Mouse (Mus musculus): ENCODE data around the gene Elfn1. TPM values are rescaled to one million over a fixed set of nuclear protein-coding genes. Genes with fewer than 3 reads are reported as not detected.
A peak's percentile ranks its signal among the peaks of the same experiment; 100 is the strongest.

Elfn1 gene
- polyA plus RNA-seq, 1 experiment from 2014 or later, result 0.17 TPM

GRCm38 (mm10) chr5:139931947-139932540 lies 24.3 kb downstream of the Elfn1 start:
- Histone ChIP-seq H3K4me1 (ENCODE audit: control insufficient read depth, insufficient read depth, low read length) (peaks cover 14% of the 10 kb centered on the region), H3K36me3 (ENCODE audit: control insufficient read depth, insufficient read depth, low read length) (no peaks in the 10 kb centered on the region), H3K4me2 (ENCODE audit: low read depth, low read length) (no peak overlapping the region), H3K27me3 (replicated peaks; ENCODE audit: control insufficient read depth, insufficient read depth, low read length) (no peaks in the 10 kb centered on the region), H3K27ac (ENCODE audit: low read length) (no peak overlapping the region), H3K9me3 (ENCODE audit: control insufficient read depth, low read length) (no peaks in the 10 kb centered on the region), H3K4me3 (ENCODE audit: low read length) (no peak overlapping the region), H3K9ac (ENCODE audit: low read depth, low read length) (no peak overlapping the region)
- ATAC-seq, result peak; percentile 49
- WGBS, result 41% methylated on average over 15 of the region's 15 CpGs

- no peak overlapping the region for H3K4me2 ChIP-seq (ENCODE audit: low read depth, low read length)
- WGBS, result 37% methylated on average over 13 of the region's 13 CpGs
- peaks cover 14% of the 10 kb centered on the region for H3K4me1 ChIP-seq (ENCODE audit: control insufficient read depth, insufficient read depth, low read length)
- no peak overlapping the region for H3K4me3 ChIP-seq (ENCODE audit: low read length)
- no peak overlapping the region for H3K27ac ChIP-seq (ENCODE audit: low read length)
- ATAC-seq, result peak; percentile 61
- H3K9me3 ChIP-seq (ENCODE audit: control insufficient read depth, low read length), result no peaks in the 10 kb centered on the region
- H3K9ac ChIP-seq (ENCODE audit: low read depth, low read length), result no peak overlapping the region
- no peaks in the 10 kb centered on the region for H3K36me3 ChIP-seq (ENCODE audit: control insufficient read depth, insufficient read depth, low read length)
- H3K27me3 ChIP-seq (replicated peaks; ENCODE audit: control insufficient read depth, insufficient read depth, low read length), result no peaks in the 10 kb centered on the region
These were observed 25.0 kb downstream of the Elfn1 start for GRCm38 (mm10) chr5:139932595-139933271.

- Histone ChIP-seq H3K36me3 (ENCODE audit: control insufficient read depth, insufficient read depth, low read length) (no peaks in the 10 kb centered on the region), H3K4me2 (ENCODE audit: low read depth, low read length) (no peak overlapping the region), H3K9ac (ENCODE audit: low read depth, low read length) (no peak overlapping the region), H3K27me3 (replicated peaks; ENCODE audit: control insufficient read depth, insufficient read depth, low read length) (no peaks in the 10 kb centered on the region), H3K4me1 (ENCODE audit: control insufficient read depth, insufficient read depth, low read length) (peaks cover 14% of the 10 kb centered on the region), H3K27ac (ENCODE audit: low read length) (no peak overlapping the region), H3K9me3 (ENCODE audit: control insufficient read depth, low read length) (no peaks in the 10 kb centered on the region), H3K4me3 (ENCODE audit: low read length) (no peak overlapping the region)
- ATAC-seq, result no peak
- 55% methylated on average over 7 of the region's 7 CpGs for WGBS
These were observed 25.7 kb downstream of the Elfn1 start for GRCm38 (mm10) chr5:139933476-139933875.

- Histone ChIP-seq H3K4me1 (ENCODE audit: control insufficient read depth, insufficient read depth, low read length) (peaks cover 12% of the 10 kb centered on the region), H3K9ac (ENCODE audit: low read depth, low read length) (no peak overlapping the region), H3K27me3 (replicated peaks; ENCODE audit: control insufficient read depth, insufficient read depth, low read length) (no peaks in the 10 kb centered on the region), H3K27ac (ENCODE audit: low read length) (no peak overlapping the region), H3K36me3 (ENCODE audit: control insufficient read depth, insufficient read depth, low read length) (no peaks in the 10 kb centered on the region), H3K4me2 (ENCODE audit: low read depth, low read length) (peak overlapping the region; percentile 26), H3K4me3 (ENCODE audit: low read length) (no peak overlapping the region), H3K9me3 (ENCODE audit: control insufficient read depth, low read length) (no peaks in the 10 kb centered on the region)
- WGBS, result 63% methylated on average over 13 of the region's 13 CpGs
- ATAC-seq, result no peak
These were observed 28.7 kb downstream of the Elfn1 start for GRCm38 (mm10) chr5:139936431-139936830.

- no peaks in the 10 kb centered on the region for H3K9me3 ChIP-seq (ENCODE audit: control insufficient read depth, low read length)
- H3K27ac ChIP-seq (ENCODE audit: low read length), result no peak overlapping the region
- H3K4me3 ChIP-seq (ENCODE audit: low read length), result no peak overlapping the region
- 38% methylated on average over 7 of the region's 7 CpGs for WGBS
- no peak overlapping the region for H3K4me2 ChIP-seq (ENCODE audit: low read depth, low read length)
- H3K27me3 ChIP-seq (replicated peaks; ENCODE audit: control insufficient read depth, insufficient read depth, low read length), result no peaks in the 10 kb centered on the region
- no peaks in the 10 kb centered on the region for H3K36me3 ChIP-seq (ENCODE audit: control insufficient read depth, insufficient read depth, low read length)
- no peak for ATAC-seq
- no peak overlapping the region for H3K9ac ChIP-seq (ENCODE audit: low read depth, low read length)
- H3K4me1 ChIP-seq (ENCODE audit: control insufficient read depth, insufficient read depth, low read length), result peaks cover 6% of the 10 kb centered on the region
These were observed 37.0 kb downstream of the Elfn1 start for GRCm38 (mm10) chr5:139944697-139945096.

GRCm38 (mm10) chr5:139945715-139946364 lies 38.1 kb downstream of the Elfn1 start:
- Histone ChIP-seq H3K4me1 (ENCODE audit: control insufficient read depth, insufficient read depth, low read length) (peaks cover 6% of the 10 kb centered on the region), H3K27ac (ENCODE audit: low read length) (peak overlapping the region; percentile 66), H3K4me3 (ENCODE audit: low read length) (no peak overlapping the region), H3K4me2 (ENCODE audit: low read depth, low read length) (no peak overlapping the region), H3K9ac (ENCODE audit: low read depth, low read length) (peak overlapping the region; percentile 19; the same call in 1 of the 2 replicates), H3K27me3 (replicated peaks; ENCODE audit: control insufficient read depth, insufficient read depth, low read length) (no peaks in the 10 kb centered on the region), H3K36me3 (ENCODE audit: control insufficient read depth, insufficient read depth, low read length) (no peaks in the 10 kb centered on the region), H3K9me3 (ENCODE audit: control insufficient read depth, low read length) (no peaks in the 10 kb centered on the region)
- ATAC-seq, result peak; percentile 92
- WGBS, result 63% methylated on average over 12 of the region's 12 CpGs

- WGBS, result 95% methylated on average over 5 of the region's 5 CpGs
- ATAC-seq, result no peak
- H3K27me3 ChIP-seq (replicated peaks; ENCODE audit: control insufficient read depth, insufficient read depth, low read length), result no peaks in the 10 kb centered on the region
- H3K9ac ChIP-seq (ENCODE audit: low read depth, low read length), result no peak overlapping the region
- H3K9me3 ChIP-seq (ENCODE audit: control insufficient read depth, low read length), result no peaks in the 10 kb centered on the region
- no peak overlapping the region for H3K27ac ChIP-seq (ENCODE audit: low read length)
- no peak overlapping the region for H3K4me2 ChIP-seq (ENCODE audit: low read depth, low read length)
- H3K36me3 ChIP-seq (ENCODE audit: control insufficient read depth, insufficient read depth, low read length), result no peaks in the 10 kb centered on the region
- peaks cover 6% of the 10 kb centered on the region for H3K4me1 ChIP-seq (ENCODE audit: control insufficient read depth, insufficient read depth, low read length)
- H3K4me3 ChIP-seq (ENCODE audit: low read length), result no peak overlapping the region
These were observed 39.7 kb downstream of the Elfn1 start for GRCm38 (mm10) chr5:139947446-139947845.

GRCm38 (mm10) chr5:139948552-139948951 lies 40.8 kb downstream of the Elfn1 start:
- WGBS, result 83% methylated on average over 4 of the region's 4 CpGs

GRCm38 (mm10) chr5:139949363-139949762 lies 41.6 kb downstream of the Elfn1 start:
- H3K27me3 ChIP-seq (replicated peaks; ENCODE audit: control insufficient read depth, insufficient read depth, low read length), result no peaks in the 10 kb centered on the region
- H3K4me2 ChIP-seq (ENCODE audit: low read depth, low read length), result no peak overlapping the region
- no peaks in the 10 kb centered on the region for H3K36me3 ChIP-seq (ENCODE audit: control insufficient read depth, insufficient read depth, low read length)
- H3K9ac ChIP-seq (ENCODE audit: low read depth, low read length), result no peak overlapping the region
- peaks cover 6% of the 10 kb centered on the region for H3K4me1 ChIP-seq (ENCODE audit: control insufficient read depth, insufficient read depth, low read length)
- no peak for ATAC-seq
- H3K27ac ChIP-seq (ENCODE audit: low read length), result no peak overlapping the region
- H3K9me3 ChIP-seq (ENCODE audit: control insufficient read depth, low read length), result no peaks in the 10 kb centered on the region
- 75% methylated on average over 8 of the region's 8 CpGs for WGBS
- no peak overlapping the region for H3K4me3 ChIP-seq (ENCODE audit: low read length)

More at GRCm38 (mm10) chr5:139948552-139948951, 40.8 kb downstream of the Elfn1 start:
- H3K4me1 ChIP-seq (ENCODE audit: control insufficient read depth, insufficient read depth, low read length), result peaks cover 6% of the 10 kb centered on the region
- H3K4me2 ChIP-seq (ENCODE audit: low read depth, low read length), result no peak overlapping the region
- no peak for ATAC-seq
- H3K4me3 ChIP-seq (ENCODE audit: low read length), result no peak overlapping the region
- no peak overlapping the region for H3K27ac ChIP-seq (ENCODE audit: low read length)
- H3K9me3 ChIP-seq (ENCODE audit: control insufficient read depth, low read length), result no peaks in the 10 kb centered on the region
- no peak overlapping the region for H3K9ac ChIP-seq (ENCODE audit: low read depth, low read length)
- H3K27me3 ChIP-seq (replicated peaks; ENCODE audit: control insufficient read depth, insufficient read depth, low read length), result no peaks in the 10 kb centered on the region
- H3K36me3 ChIP-seq (ENCODE audit: control insufficient read depth, insufficient read depth, low read length), result no peaks in the 10 kb centered on the region
